Mouse (Mus musculus) left cerebral cortex, adult 6 months (tissue): Measurements from ENCODE around the gene Lsm6. TPM values are rescaled to one million over a fixed set of nuclear protein-coding genes. Genes with fewer than 3 reads are reported as not detected.

ENCODE experiments used
- long read RNA-seq, 2 experiments: library from polyadenylated mRNA; unstranded; transcript quantifications; one replicate each; pipeline ENCODE4 v2.0.0; 2019 to 2020
- polyA plus RNA-seq: library from polyadenylated mRNA; unstranded; fragments of <200 nt; fragmentation: Nextera tagmentation; gene quantifications from 2 replicates; pipeline ENCODE4 v1.2.3, GENCODE M21; 2021

The Lsm6 gene
- 174 and 220 TPM in 2 replicates for polyA plus RNA-seq
- long read RNA-seq, experiment 1, transcript Lsm6-203 (5 exons, 3,792 nt), result major isoform, 178 of 291 reads
- long read RNA-seq, experiment 1, transcript Lsm6-201 (4 exons, 2,107 nt), result minor isoform, 95 of 291 reads
- long read RNA-seq, experiment 1, partial matches to known transcripts, result 1 of 291 reads
- long read RNA-seq, experiment 1, other reads (novel, unspliced or antisense), result 15 of 291 reads
- long read RNA-seq, experiment 2, transcript Lsm6-201 (4 exons, 2,107 nt), result minor isoform, 76 of 192 reads
- long read RNA-seq, experiment 2, transcript Lsm6-203 (5 exons, 3,792 nt), result major isoform, 101 of 192 reads
- long read RNA-seq, experiment 2, partial matches to known transcripts, result 5 of 192 reads
- long read RNA-seq, experiment 2, other reads (novel, unspliced or antisense), result 9 of 192 reads

GRCm38 (mm10) chr8:78820673-78821310, at the start of gene Lsm6:
Gene Lsm6 (minus strand): TSS chr8:78821140.

Other genes with a start within 250 kb of the Lsm6 start
- gene Zfp827, start 207.3 kb upstream of the Lsm6 start, polyA plus RNA-seq, result 3.6 and 4.0 TPM in 2 replicates